In the genomic region with DNA sequence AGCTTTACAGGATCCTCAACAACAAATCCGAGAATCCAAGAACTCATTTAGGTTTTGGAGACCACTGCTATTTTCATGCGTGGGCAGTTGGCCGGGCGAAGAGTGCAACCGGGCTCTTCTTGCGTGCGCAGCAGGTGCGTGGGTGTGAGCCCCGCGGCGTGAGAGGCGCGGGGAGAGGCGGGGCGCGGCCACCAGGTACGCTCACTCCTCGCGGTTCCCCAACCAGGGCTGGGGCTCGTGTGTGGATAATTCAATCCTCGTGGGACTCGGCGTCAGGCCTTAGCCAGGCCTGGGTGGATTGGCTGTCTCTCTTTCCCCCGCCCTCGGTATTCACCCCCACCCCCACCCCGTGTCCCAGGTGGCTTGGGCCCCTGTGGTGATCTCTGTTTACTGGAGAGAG, we compare ENCODE assay signal across 8 mouse cellular contexts. TPM values are rescaled to one million over a fixed set of nuclear protein-coding genes. Genes with fewer than 3 reads are reported as not detected.
A peak's percentile ranks its signal among the peaks of the same experiment; 100 is the strongest.
DNase-seq lines count a peak whose midpoint lies in the region; ATAC-seq and TF ChIP-seq lines count a peak whose summit lies in the region.

No protein-coding gene starts in this region.

- H3K36me3 ChIP-seq in heart, embryonic 14.5 days (ENCODE audit: control insufficient read depth, insufficient read depth, low read length), result no peaks in the 10 kb centered on the region
- peaks cover 15% of the 10 kb centered on the region for H3K36me3 ChIP-seq in forebrain, embryonic 12.5 days (replicated peaks)
- H3K36me3 ChIP-seq in limb, embryonic 14.5 days (ENCODE audit: control insufficient read depth, insufficient read depth, low read length), result peaks cover 6% of the 10 kb centered on the region
- H3K36me3 ChIP-seq in stomach, postnatal 0 days (ENCODE audit: control insufficient read depth, insufficient read depth, low read length), result no peaks in the 10 kb centered on the region

- peaks cover 0 to 13% of the 10 kb centered on the region in 2 experiments; a peak in 3 of 4 replicates for H3K4me1 ChIP-seq in heart, embryonic 14.5 days (ENCODE audit: control insufficient read depth in 2 of 2, insufficient read depth in 2 of 2, low read length in 2 of 2)
- H3K4me1 ChIP-seq in forebrain, embryonic 12.5 days, result peaks cover 20% of the 10 kb centered on the region
- H3K4me1 ChIP-seq in limb, embryonic 14.5 days (ENCODE audit: control insufficient read depth, insufficient read depth, low read length), result peaks cover 12% of the 10 kb centered on the region
- peaks cover 3% of the 10 kb centered on the region; the same call in 1 of the 2 replicates for H3K4me1 ChIP-seq in stomach, postnatal 0 days (replicated peaks; ENCODE audit: control insufficient read depth, insufficient read depth)

- TF ChIP-seq POLR2A in limb, embryonic 14.5 days (IDR thresholded peaks at IDR 0.05; ENCODE audit: borderline replicate concordance, extremely low read depth, insufficient read depth, insufficient read length), result no peak

- H3K4me2 ChIP-seq in heart, embryonic 14.5 days (ENCODE audit: low read length), result peak overlapping the region; percentile 63
- peak overlapping the region; percentile 59 for H3K4me2 ChIP-seq in forebrain, embryonic 12.5 days
- peak overlapping the region; percentile 56 for H3K4me2 ChIP-seq in limb, embryonic 14.5 days (replicated peaks; ENCODE audit: low read depth, low read length, severe bottlenecking)
- peak overlapping the region; percentile 58 for H3K4me2 ChIP-seq in stomach, postnatal 0 days (replicated peaks; ENCODE audit: low read depth)

- H3K9ac ChIP-seq in heart, embryonic 14.5 days (ENCODE audit: low read length), result peak overlapping the region; percentile 25; the same call in 1 of the 2 replicates
- peak overlapping the region; percentile 47; the same call in 1 of the 2 replicates for H3K9ac ChIP-seq in forebrain, embryonic 12.5 days
- peak overlapping the region; percentile 48 for H3K9ac ChIP-seq in limb, embryonic 14.5 days (ENCODE audit: low read depth, low read length, severe bottlenecking)
- H3K9ac ChIP-seq in stomach, postnatal 0 days (ENCODE audit: low read length), result peak overlapping the region; percentile 41

- no peak for TF ChIP-seq CTCF in stomach, postnatal 0 days (IDR thresholded peaks at IDR 0.05; ENCODE audit: low read depth)

- H3K4me3 ChIP-seq in heart, embryonic 14.5 days (ENCODE audit: control insufficient read depth in 1 of 2, insufficient read depth in 1 of 2, low read depth in 1 of 2, low read length in 2 of 2), result peak overlapping the region in 1 of 2 experiments; percentile 33; a peak in 3 of 4 replicates
- H3K4me3 ChIP-seq in forebrain, embryonic 12.5 days (replicated peaks), result peak overlapping the region; percentile 36
- H3K4me3 ChIP-seq in limb, embryonic 14.5 days (replicated peaks; ENCODE audit: low read length), result peak overlapping the region; percentile 33
- peak overlapping the region; percentile 29 for H3K4me3 ChIP-seq in stomach, postnatal 0 days (ENCODE audit: low read depth, low read length)

- peaks cover 65% of the 10 kb centered on the region for H3K27me3 ChIP-seq in heart, embryonic 14.5 days (ENCODE audit: control insufficient read depth, insufficient read depth, low read length)
- H3K27me3 ChIP-seq in forebrain, embryonic 12.5 days, result peaks cover 59% of the 10 kb centered on the region
- peaks cover 39% of the 10 kb centered on the region for H3K27me3 ChIP-seq in limb, embryonic 14.5 days (ENCODE audit: control insufficient read depth, insufficient read depth, low read length)
- peaks cover 3% of the 10 kb centered on the region; the same call in 1 of the 2 replicates for H3K27me3 ChIP-seq in stomach, postnatal 0 days (ENCODE audit: control insufficient read depth, insufficient read depth, low read length)

- no peak for DNase-seq in heart, postnatal 4 days
- peak; percentile 39 for DNase-seq in ZHBTc4 (ENCODE audit: low read depth, low spot score)
- no peak for DNase-seq in limb, embryonic 14.5 days (ENCODE audit: low spot score)
- DNase-seq in stomach, postnatal 0 days (ENCODE audit: low spot score), result no peak
- no peak for DNase-seq in gastrocnemius, postnatal 10 days
- no peak for DNase-seq in adrenal gland, adult 18-20 months (ENCODE audit: low spot score in 2 of 2)

- H3K9me3 ChIP-seq in heart, embryonic 14.5 days (ENCODE audit: control insufficient read depth, low read length), result no peaks in the 10 kb centered on the region
- H3K9me3 ChIP-seq in forebrain, embryonic 12.5 days, result no peaks in the 10 kb centered on the region
- H3K9me3 ChIP-seq in limb, embryonic 14.5 days (ENCODE audit: control insufficient read depth, low read length), result no peaks in the 10 kb centered on the region
- H3K9me3 ChIP-seq in stomach, postnatal 0 days (ENCODE audit: control insufficient read depth, low read length), result no peaks in the 10 kb centered on the region

- no peak for TF ChIP-seq EP300 in stomach, postnatal 0 days (optimal IDR thresholded peaks at IDR 0.05)

- no peak for ATAC-seq in heart, embryonic 14.5 days (ENCODE audit: insufficient number of reproducible peaks, insufficient read depth, low FRiP score, low read depth)
- ATAC-seq in forebrain, embryonic 12.5 days (ENCODE audit: low FRiP score), result 0 out of 2 replicates have a peak, but pooled peaks have one; percentile 13
- ATAC-seq in limb, embryonic 14.5 days (ENCODE audit: low FRiP score, low read depth), result no peak
- ATAC-seq in stomach, postnatal 0 days (ENCODE audit: low FRiP score, low TSS enrichment), result peak; percentile 40

- H3K27ac ChIP-seq in heart, embryonic 14.5 days (replicated peaks in 1 of 2; ENCODE audit: control insufficient read depth in 1 of 2, insufficient read depth in 1 of 2, low read depth in 2 of 2, low read length in 2 of 2), result no peak overlapping the region
- H3K27ac ChIP-seq in forebrain, embryonic 12.5 days, result no peak overlapping the region
- H3K27ac ChIP-seq in limb, embryonic 14.5 days (replicated peaks; ENCODE audit: low read depth, low read length), result no peak overlapping the region
- no peak overlapping the region for H3K27ac ChIP-seq in stomach, postnatal 0 days (replicated peaks)

- 8% methylated on average over 26 of the region's 26 CpGs for whole genome bisulfite sequencing in heart, embryonic 14.5 days
- WGBS in forebrain, embryonic 12.5 days, result 7% methylated on average over 26 of the region's 26 CpGs
- WGBS in limb, embryonic 14.5 days, result 5% methylated on average over 23 of the region's 26 CpGs
- 7% methylated on average over 23 of the region's 26 CpGs for WGBS in stomach, postnatal 0 days

RNA-seq across cellular contexts. Expression of gene Slc16a11, which starts 1.2 kb away (rescaled TPM):
- polyA plus RNA-seq in heart, embryonic 14.5 days (2014; fragmentation: Nextera tagmentation; extraction: Ambion mirVana), result 0.16 and 0.18 TPM in 2 replicates
- under 1 TPM in 1 of 2 experiments, not detected in 1; 0.43 TPM for total RNA-seq in heart, postnatal 4 days (2021)
- 1.5 and 2.5 TPM in 2 replicates for polyA plus RNA-seq in forebrain, embryonic 12.5 days (2016; fragmentation: Nextera tagmentation; extraction: Ambion mirVana)
- 0.79 and 1.3 TPM in 2 replicates for polyA plus RNA-seq in limb, embryonic 14.5 days (2012; rRNA removed)
- polyA plus RNA-seq in limb, embryonic 14.5 days (2014; fragmentation: Nextera tagmentation; extraction: Ambion mirVana), result 0.21 and 0.47 TPM in 2 replicates
- polyA plus RNA-seq in stomach, postnatal 0 days (2015; fragmentation: Nextera tagmentation; extraction: Ambion mirVana), result 2.5 and 3.1 TPM in 2 replicates
- under 1 TPM in 1 of 2 experiments, not detected in 1; 0.63 TPM for total RNA-seq in gastrocnemius, postnatal 10 days (2021)
- 1 to 10 TPM in 1 of 2 experiments, under 1 TPM in 1; 0.53 to 1.1 TPM for total RNA-seq in adrenal gland, adult 18-20 months (2021)

RNA-seq across cellular contexts. Expression of gene Slc16a13, which starts 7.1 kb away (rescaled TPM):
- 4.9 and 6.4 TPM in 2 replicates for polyA plus RNA-seq in heart, embryonic 14.5 days (2014; fragmentation: Nextera tagmentation; extraction: Ambion mirVana)
- total RNA-seq in heart, postnatal 4 days (2021), result 1 to 10 TPM; 6.3 to 6.5 TPM
- polyA plus RNA-seq in forebrain, embryonic 12.5 days (2016; fragmentation: Nextera tagmentation; extraction: Ambion mirVana), result 14.3 and 14.4 TPM in 2 replicates
- 9.3 and 11.1 TPM in 2 replicates for polyA plus RNA-seq in limb, embryonic 14.5 days (2012; rRNA removed)
- 9.2 and 9.6 TPM in 2 replicates for polyA plus RNA-seq in limb, embryonic 14.5 days (2014; fragmentation: Nextera tagmentation; extraction: Ambion mirVana)
- 5.7 and 6.1 TPM in 2 replicates for polyA plus RNA-seq in stomach, postnatal 0 days (2015; fragmentation: Nextera tagmentation; extraction: Ambion mirVana)
- 1 to 10 TPM; 1.1 to 3.7 TPM for total RNA-seq in gastrocnemius, postnatal 10 days (2021)
- 1 to 10 TPM; 2.4 to 2.9 TPM for total RNA-seq in adrenal gland, adult 18-20 months (2021)

RNA-seq across cellular contexts. Expression of gene Bcl6b, which starts 15.9 kb away (rescaled TPM):
- 18.7 and 22.4 TPM in 2 replicates for polyA plus RNA-seq in heart, embryonic 14.5 days (2014; fragmentation: Nextera tagmentation; extraction: Ambion mirVana)
- 10 to 100 TPM; 47.0 to 53.6 TPM for total RNA-seq in heart, postnatal 4 days (2021)
- 5.7 and 5.9 TPM in 2 replicates for polyA plus RNA-seq in forebrain, embryonic 12.5 days (2016; fragmentation: Nextera tagmentation; extraction: Ambion mirVana)
- 11.2 and 12.2 TPM in 2 replicates for polyA plus RNA-seq in limb, embryonic 14.5 days (2012; rRNA removed)
- polyA plus RNA-seq in limb, embryonic 14.5 days (2014; fragmentation: Nextera tagmentation; extraction: Ambion mirVana), result 11.7 and 12.2 TPM in 2 replicates
- 3.2 and 3.6 TPM in 2 replicates for polyA plus RNA-seq in stomach, postnatal 0 days (2015; fragmentation: Nextera tagmentation; extraction: Ambion mirVana)
- 10 to 100 TPM; 12.6 to 21.5 TPM for total RNA-seq in gastrocnemius, postnatal 10 days (2021)
- 10 to 100 TPM in 1 of 2 experiments, 1 to 10 TPM in 1; 7.4 to 22.5 TPM for total RNA-seq in adrenal gland, adult 18-20 months (2021)

RNA-seq across cellular contexts. Expression of gene 0610010K14Rik, which starts 24.0 kb away (rescaled TPM):
- 139 and 143 TPM in 2 replicates for polyA plus RNA-seq in heart, embryonic 14.5 days (2014; fragmentation: Nextera tagmentation; extraction: Ambion mirVana)
- 10 to 100 TPM; 72.3 to 79.4 TPM for total RNA-seq in heart, postnatal 4 days (2021)
- polyA plus RNA-seq in forebrain, embryonic 12.5 days (2016; fragmentation: Nextera tagmentation; extraction: Ambion mirVana), result 203 and 215 TPM in 2 replicates
- 167 and 171 TPM in 2 replicates for polyA plus RNA-seq in limb, embryonic 14.5 days (2012; rRNA removed)
- 178 and 193 TPM in 2 replicates for polyA plus RNA-seq in limb, embryonic 14.5 days (2014; fragmentation: Nextera tagmentation; extraction: Ambion mirVana)
- 81.0 and 83.6 TPM in 2 replicates for polyA plus RNA-seq in stomach, postnatal 0 days (2015; fragmentation: Nextera tagmentation; extraction: Ambion mirVana)
- total RNA-seq in gastrocnemius, postnatal 10 days (2021), result 10 to 100 TPM; 46.0 to 51.4 TPM
- 10 to 100 TPM; 33.7 to 37.3 TPM for total RNA-seq in adrenal gland, adult 18-20 months (2021)

RNA-seq across cellular contexts. Expression of gene Gm21988, which starts 25.9 kb away (rescaled TPM):
- 10.1 and 12.2 TPM in 2 replicates for polyA plus RNA-seq in heart, embryonic 14.5 days (2014; fragmentation: Nextera tagmentation; extraction: Ambion mirVana)
- total RNA-seq in heart, postnatal 4 days (2021), result 1 to 10 TPM; 2.4 to 2.6 TPM
- polyA plus RNA-seq in forebrain, embryonic 12.5 days (2016; fragmentation: Nextera tagmentation; extraction: Ambion mirVana), result 9.4 and 11.2 TPM in 2 replicates
- 15.1 and 15.7 TPM in 2 replicates for polyA plus RNA-seq in limb, embryonic 14.5 days (2012; rRNA removed)
- 12.9 and 13.1 TPM in 2 replicates for polyA plus RNA-seq in limb, embryonic 14.5 days (2014; fragmentation: Nextera tagmentation; extraction: Ambion mirVana)
- polyA plus RNA-seq in stomach, postnatal 0 days (2015; fragmentation: Nextera tagmentation; extraction: Ambion mirVana), result 7.5 and 10.1 TPM in 2 replicates
- 1 to 10 TPM; 2.8 to 3.8 TPM for total RNA-seq in gastrocnemius, postnatal 10 days (2021)
- total RNA-seq in adrenal gland, adult 18-20 months (2021), result 1 to 10 TPM; 4.3 to 5.3 TPM

Comparison
In these comparisons a context has a peak if more than half of its experiments do, and no peak if none do; other contexts are left out.
1. ATAC-seq: peak in forebrain, embryonic 12.5 days (single experiment) and stomach, postnatal 0 days (single experiment); none in heart, embryonic 14.5 days (single experiment) and limb, embryonic 14.5 days (single experiment).
2. Peak in every context shown above with its lines, with median percentiles within 50 percentile points of each other: H3K4me2 ChIP-seq and H3K9ac ChIP-seq.